Mouse (Mus musculus) left cerebral cortex, adult 2 months (tissue): Measurements from ENCODE around the gene Olfr1315-ps1. TPM values are rescaled to one million over a fixed set of nuclear protein-coding genes. Genes with fewer than 3 reads are reported as not detected.

Experiments used
- DNase-seq, 2 experiments: peaks; one replicate each; pipeline ENCODE4 v3.0.0; 2021 to 2022; ENCODE audit warnings: low spot score in 2 of 2, mixed read lengths in 1 of 2; ENCODE audit errors: extremely low spot score in 1 of 2
- H3K27ac ChIP-seq: fragments of 200-600 bp; 2 replicates; pipeline ENCODE4 v1.8.1; 2022
- H3K4me3 ChIP-seq: fragments of 200-600 bp; 2 replicates; pipeline ENCODE4 v1.8.1; 2022
- CTCF ChIP-seq: fragments of 200-600 bp; IDR thresholded peaks from 2 replicates; pipeline ENCODE4 v1.8.1; 2022; ENCODE audit warnings: antibody characterized with exemption, mild to moderate bottlenecking, moderate library complexity
- intact Hi-C: fragments of 180-260 bp; cut with DNase I; formaldehyde crosslinking; loops from one replicate; pipeline ENCODE4 v1.15.1; 2025
- long read RNA-seq, 2 experiments: library from polyadenylated mRNA; stranded (forward); transcript quantifications; one replicate each; pipeline ENCODE4 v2.0.0; 2021; ENCODE audit warnings: borderline mapping rate in 2 of 2
- total RNA-seq, 2 experiments: library from RNA; stranded (reverse); gene quantifications; 2 replicates each; pipeline ENCODE4 v1.2.3; 2021

Olfr1315-ps1 gene
- not detected for total RNA-seq
- long read RNA-seq, experiment 1 = 0 reads
- long read RNA-seq, experiment 2 = 0 reads

- Histone ChIP-seq H3K27ac (no peak within 1 kb of the TSS), H3K4me3 (no peak within 1 kb of the TSS)
- DNase-seq = no peak
- intact Hi-C loops = no loop called here
- no peak for TF ChIP-seq CTCF
These were observed at the start of gene Olfr1315-ps1 for GRCm38 (mm10) chr2:112115340-112115739. Gene Olfr1315-ps1, minus strand, starts transcription at chr2:112115440.

- H3K4me3 ChIP-seq = no peak within 1 kb of the TSS
- no peak for TF ChIP-seq CTCF
- no peak for DNase-seq
- intact Hi-C loops = no loop called here
- H3K27ac ChIP-seq = no peak within 1 kb of the TSS
These were observed 38.7 kb upstream of the Olfr1315-ps1 start, which contains the start of gene Olfr1318 for GRCm38 (mm10) chr2:112153898-112154297. Gene Olfr1318, plus strand, starts transcription at chr2:112154198.

DNA sequence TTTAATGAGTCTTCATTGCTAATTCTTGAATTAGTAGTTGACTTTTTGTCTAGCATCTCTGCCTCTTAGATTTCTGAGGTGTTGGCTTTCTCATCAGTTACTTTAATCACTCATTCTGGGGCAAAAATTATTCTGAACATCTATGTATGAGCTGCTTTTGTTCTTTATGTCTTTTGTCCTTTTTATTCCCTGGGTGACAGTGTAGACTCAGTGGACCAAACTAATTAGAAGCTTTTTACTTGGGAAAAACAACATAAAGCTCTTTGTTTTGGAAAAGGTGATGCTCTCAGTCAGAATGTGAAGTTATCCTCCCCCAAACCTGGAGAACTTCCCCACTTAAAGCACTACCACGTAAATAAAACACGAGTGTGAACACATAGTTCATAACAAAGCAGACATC lies 24.8 kb upstream of the Olfr1315-ps1 start, which contains the start of gene Olfr1317:
Olfr1317 (plus strand) TSS at position 301 of the 400 bp plus-strand sequence.
- intact Hi-C loops = no loop called here
- no peak for TF ChIP-seq CTCF
- Histone ChIP-seq H3K27ac (no peak within 1 kb of the TSS), H3K4me3 (no peak within 1 kb of the TSS)
- no peak for DNase-seq

DNA sequence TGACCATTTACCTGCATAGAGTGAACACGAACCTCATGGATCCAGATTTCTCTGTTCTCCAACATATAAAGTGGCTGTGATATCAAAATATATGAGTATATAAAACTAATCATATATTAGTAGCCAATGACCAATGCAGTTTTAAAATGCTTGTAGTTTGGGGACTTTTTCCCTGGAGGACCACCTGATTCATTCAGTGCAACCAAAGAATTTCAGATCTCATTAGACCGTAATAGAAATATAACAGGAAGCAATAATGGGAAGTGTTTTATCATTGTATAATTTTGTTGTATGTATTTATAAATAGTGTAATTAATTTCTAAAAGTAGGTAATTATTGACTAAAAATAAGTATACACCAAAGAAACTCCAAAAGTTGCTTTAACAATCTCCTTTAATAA lies 19.6 kb upstream of the Olfr1315-ps1 start, which contains the start of gene Olfr1316:
Olfr1316 (minus strand) TSS at position 101 of the 400 bp plus-strand sequence.
- no peak for DNase-seq
- no peak for TF ChIP-seq CTCF
- no peak within 1 kb of the TSS for H3K27ac ChIP-seq
- no peak within 1 kb of the TSS for H3K4me3 ChIP-seq
- intact Hi-C loops = no loop called here

GRCm38 (mm10) chr2:112096681-112097080 lies 18.6 kb downstream of the Olfr1315-ps1 start, which contains the start of gene Olfr1314:
Gene Olfr1314, minus strand, starts transcription at chr2:112096781.
- no peak for TF ChIP-seq CTCF
- DNase-seq = no peak
- H3K4me3 ChIP-seq = no peak within 1 kb of the TSS
- H3K27ac ChIP-seq = no peak within 1 kb of the TSS
- intact Hi-C loops = no loop called here

GRCm38 (mm10) chr2:112077743-112078142 lies 37.5 kb downstream of the Olfr1315-ps1 start, which contains the start of gene Olfr1313:
Gene Olfr1313, minus strand, starts transcription at chr2:112077843.
- TF ChIP-seq CTCF = no peak
- no peak within 1 kb of the TSS for H3K27ac ChIP-seq
- H3K4me3 ChIP-seq = no peak within 1 kb of the TSS
- no peak for DNase-seq
- intact Hi-C loops = no loop called here

Other genes with a start within 250 kb of the Olfr1315-ps1 start
- gene Olfr1305, start 238.3 kb downstream of the Olfr1315-ps1 start, total RNA-seq = not detected
- gene Olfr1306, start 199.2 kb downstream of the Olfr1315-ps1 start, total RNA-seq = not detected
- under 1 TPM; 0.02 to 0.07 TPM for gene Olfr1307, start 166.0 kb downstream of the Olfr1315-ps1 start, total RNA-seq
- gene Olfr1308, start 150.5 kb downstream of the Olfr1315-ps1 start, total RNA-seq = not detected
- not detected for gene Olfr1309, start 125.2 kb downstream of the Olfr1315-ps1 start, total RNA-seq
- gene Olfr1310, start 102.7 kb downstream of the Olfr1315-ps1 start, total RNA-seq = not detected
- gene Olfr1311, start 91.0 kb downstream of the Olfr1315-ps1 start, total RNA-seq = not detected
- gene Olfr1312, start 65.2 kb downstream of the Olfr1315-ps1 start, total RNA-seq = not detected
- not detected for gene Olfr1313, start 37.6 kb downstream of the Olfr1315-ps1 start, total RNA-seq
- not detected for gene Olfr1314, start 18.7 kb downstream of the Olfr1315-ps1 start, total RNA-seq
- not detected for gene Olfr1316, start 19.5 kb upstream of the Olfr1315-ps1 start, total RNA-seq
- gene Olfr1317, start 24.9 kb upstream of the Olfr1315-ps1 start, total RNA-seq = not detected
- not detected for gene Olfr1318, start 38.8 kb upstream of the Olfr1315-ps1 start, total RNA-seq
- gene Lpcat4, start 124.0 kb upstream of the Olfr1315-ps1 start, total RNA-seq = 100 to 1,000 TPM; 150 to 164 TPM
- gene Nutm1, start 143.9 kb upstream of the Olfr1315-ps1 start, total RNA-seq = not detected
- 10 to 100 TPM; 46.0 to 46.4 TPM for gene Nop10, start 146.5 kb upstream of the Olfr1315-ps1 start, total RNA-seq
- 100 to 1,000 TPM; 127 to 129 TPM for gene Slc12a6, start 150.4 kb upstream of the Olfr1315-ps1 start, total RNA-seq
- gene Gm21985, start 150.9 kb upstream of the Olfr1315-ps1 start, total RNA-seq = 1 to 10 TPM in 1 of 2 experiments, not detected in 1; 3.7 TPM